Mouse (Mus musculus): ENCODE measurements around the gene Mylk2. TPM values are rescaled to one million over a fixed set of nuclear protein-coding genes. Genes with fewer than 3 reads are reported as not detected.
A peak's percentile ranks its signal among the peaks of the same experiment; 100 is the strongest.

Mylk2 gene
- total RNA-seq, 2 experiments from 2014 or later, result not detected

DNA sequence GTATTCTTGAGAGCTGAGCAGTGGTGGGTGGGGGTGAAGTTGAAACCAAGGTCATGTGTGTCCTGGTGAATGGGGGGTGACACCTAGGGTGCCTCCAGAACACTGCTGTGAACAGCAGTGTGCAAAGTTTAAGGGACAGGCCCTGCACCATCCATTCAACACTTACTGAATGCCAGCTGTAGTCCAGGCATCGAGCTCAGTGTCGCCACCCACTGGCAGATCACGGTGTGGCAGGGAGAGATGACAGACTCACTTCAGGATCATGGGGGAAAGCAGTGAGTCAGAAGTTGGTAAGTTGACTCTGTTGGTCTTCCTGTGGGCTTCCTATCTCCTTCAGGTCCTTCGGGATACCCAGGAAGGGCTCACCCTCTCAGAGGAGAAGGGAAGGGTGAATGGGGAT lies 28.7 kb downstream of the Mylk2 start:
- TF ChIP-seq CTCF (conservative IDR thresholded peaks at IDR 0.05), result peak; percentile 85
- no peak overlapping the region for H3K4me3 ChIP-seq
- H3K27ac ChIP-seq, result no peak overlapping the region
- peak in 1 of 2 experiments; percentile 51 for DNase-seq (ENCODE audit: low spot score in 2 of 2)

GRCm38 (mm10) chr2:152941106-152941505 lies 30.0 kb downstream of the Mylk2 start:
- DNase-seq (ENCODE audit: low spot score in 2 of 2), result no peak
- H3K27ac ChIP-seq, result no peak overlapping the region
- H3K4me3 ChIP-seq, result no peak overlapping the region
- TF ChIP-seq CTCF (conservative IDR thresholded peaks at IDR 0.05), result no peak

GRCm38 (mm10) chr2:152941776-152942175 lies 30.6 kb downstream of the Mylk2 start:
- no peak overlapping the region for H3K4me3 ChIP-seq
- no peak for TF ChIP-seq CTCF (conservative IDR thresholded peaks at IDR 0.05)
- no peak for DNase-seq (ENCODE audit: low spot score in 2 of 2)
- no peak overlapping the region for H3K27ac ChIP-seq

DNA sequence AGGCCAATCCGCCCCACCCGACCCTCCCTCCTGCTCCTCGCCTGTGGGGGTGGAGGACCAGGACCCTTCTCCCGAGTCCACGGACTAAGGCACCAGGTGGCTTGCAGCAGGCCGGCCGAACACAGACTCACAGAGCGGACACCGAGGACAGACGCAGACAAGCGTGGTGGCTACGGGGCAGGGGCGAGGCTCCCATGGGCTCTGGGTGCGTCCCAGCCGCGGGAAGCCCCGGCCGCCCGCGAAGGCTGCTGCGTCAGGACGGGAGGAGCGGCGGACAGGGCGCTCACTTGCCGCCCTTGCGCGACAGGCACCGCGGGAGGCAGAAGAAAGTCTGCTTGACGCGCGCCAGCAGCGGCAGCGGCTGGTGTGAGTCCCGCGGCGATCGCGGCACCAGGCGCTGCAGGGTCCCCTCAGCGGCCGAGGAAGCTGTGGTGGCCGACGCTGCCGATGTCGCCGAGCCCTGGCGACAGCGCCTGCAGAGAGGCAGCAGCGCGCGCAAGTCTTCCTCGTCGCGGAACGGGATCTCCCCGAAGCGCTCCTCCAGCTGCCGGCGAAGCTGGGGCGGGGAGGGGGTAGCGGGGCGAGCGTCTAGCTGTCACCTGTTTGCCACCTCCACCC lies 31.9 kb downstream of the Mylk2 start:
- H3K4me3 ChIP-seq, result peak overlapping the region; percentile 36
- no peak for DNase-seq (ENCODE audit: low spot score in 2 of 2)
- no peak for TF ChIP-seq CTCF (conservative IDR thresholded peaks at IDR 0.05)
- H3K27ac ChIP-seq, result no peak overlapping the region

- no peak for DNase-seq (ENCODE audit: low spot score in 2 of 2)
- Histone ChIP-seq H3K4me3 (peak overlapping the region; percentile 36), H3K27ac (no peak overlapping the region)
- TF ChIP-seq CTCF (conservative IDR thresholded peaks at IDR 0.05), result peak; percentile 50
Measured at GRCm38 (mm10) chr2:152943568-152943967, 32.4 kb downstream of the Mylk2 start.

DNA sequence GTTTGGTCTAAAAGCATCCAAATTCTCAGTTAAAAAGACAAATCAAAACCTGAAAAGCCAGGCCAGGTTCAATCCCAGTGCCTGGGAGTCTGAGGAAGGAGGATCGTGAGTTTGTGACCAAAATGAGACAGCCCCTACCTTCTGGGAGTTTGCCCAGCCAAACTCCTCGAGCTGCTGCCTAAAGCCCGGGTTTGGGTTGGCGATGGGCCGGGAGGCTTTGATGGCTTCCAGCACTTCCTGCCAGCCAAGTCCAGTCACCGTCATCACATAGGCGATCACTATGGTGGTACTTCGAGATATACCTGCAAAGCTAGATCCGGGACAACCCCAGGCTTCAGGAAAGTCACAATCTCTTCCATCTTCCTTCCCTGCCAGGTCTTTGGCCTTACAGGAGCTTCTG lies 32.9 kb downstream of the Mylk2 start:
- no peak for DNase-seq (ENCODE audit: low spot score in 2 of 2)
- H3K4me3 ChIP-seq, result no peak overlapping the region
- H3K27ac ChIP-seq, result no peak overlapping the region
- no peak for TF ChIP-seq CTCF (conservative IDR thresholded peaks at IDR 0.05)

DNA sequence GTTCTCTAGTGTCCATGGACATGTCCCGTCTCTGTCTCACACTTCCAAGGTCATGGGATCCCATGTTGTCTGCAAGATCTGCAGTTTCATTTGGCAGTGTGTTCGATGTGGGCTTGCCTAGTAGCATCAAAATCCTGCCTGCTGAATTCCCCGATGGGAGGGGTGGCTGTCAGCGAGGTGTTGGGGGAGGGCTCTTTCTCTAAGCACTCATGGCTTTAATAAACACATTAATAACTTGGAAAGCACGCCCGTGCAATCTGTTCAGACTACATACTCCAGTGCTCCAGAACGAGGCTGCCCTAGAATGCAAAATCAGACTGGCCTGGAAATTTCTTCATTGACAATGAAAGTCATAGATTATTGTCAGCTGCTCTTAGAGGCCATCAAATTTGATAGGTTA lies 35.9 kb downstream of the Mylk2 start:
- peak; percentile 60 to 81 for DNase-seq (ENCODE audit: low spot score in 2 of 2)
- Histone ChIP-seq H3K27ac (no peak overlapping the region), H3K4me3 (no peak overlapping the region)
- no peak for TF ChIP-seq CTCF (conservative IDR thresholded peaks at IDR 0.05)

DNA sequence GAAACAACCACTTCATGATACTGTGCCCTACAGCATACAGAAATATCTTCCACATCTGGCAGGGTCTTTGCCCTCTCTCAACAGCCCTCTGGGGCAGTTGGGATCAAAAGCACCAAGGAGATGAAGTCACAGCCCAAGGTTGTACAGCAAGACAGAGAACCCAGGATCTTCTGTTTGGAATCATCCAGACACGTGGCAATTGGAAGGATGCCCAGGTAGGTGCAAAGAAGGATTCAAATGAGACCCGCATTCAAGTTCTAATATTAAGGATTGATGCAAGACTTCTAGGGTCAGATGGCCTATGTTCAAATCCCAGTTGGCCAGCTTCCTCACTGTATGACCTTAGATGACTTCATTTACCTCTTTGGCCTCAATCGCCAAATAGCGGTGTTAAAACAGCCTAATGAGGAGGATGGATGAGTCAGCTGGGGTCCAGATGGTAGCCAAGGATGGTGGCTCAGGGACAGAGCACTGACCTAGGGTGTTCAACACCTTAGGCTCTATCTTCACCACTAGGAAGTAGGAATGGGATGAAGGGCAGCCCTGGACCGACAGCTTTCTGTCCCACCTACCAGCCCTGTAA lies 37.4 kb downstream of the Mylk2 start:
- DNase-seq (ENCODE audit: low spot score in 2 of 2), result no peak
- no peak overlapping the region for H3K27ac ChIP-seq
- TF ChIP-seq CTCF (conservative IDR thresholded peaks at IDR 0.05), result no peak

GRCm38 (mm10) chr2:152950358-152951064 lies 39.4 kb downstream of the Mylk2 start:
- TF ChIP-seq CTCF (conservative IDR thresholded peaks at IDR 0.05), result no peak

More for the DNA sequence above, 37.4 kb downstream of the Mylk2 start:
- no peak overlapping the region for H3K4me3 ChIP-seq

GRCm38 (mm10) chr2:152951065-152951849 lies 40.1 kb downstream of the Mylk2 start, which contains the start of gene Dusp15:
Gene Dusp15 (minus strand): TSS chr2:152951698.
- TF ChIP-seq CTCF (conservative IDR thresholded peaks at IDR 0.05), result peak; percentile 57
- DNase-seq (ENCODE audit: low spot score in 2 of 2), result peak; percentile 43 to 56
- Histone ChIP-seq H3K4me3 (peak within 1 kb of the TSS; percentile 80), H3K27ac (peak within 1 kb of the TSS; percentile 92)

More at GRCm38 (mm10) chr2:152950358-152951064, 39.4 kb downstream of the Mylk2 start:
- H3K4me3 ChIP-seq, result peak overlapping the region; percentile 80
- no peak overlapping the region for H3K27ac ChIP-seq
- DNase-seq (ENCODE audit: low spot score in 2 of 2), result no peak

GRCm38 (mm10) chr2:152951850-152952720 lies 40.9 kb downstream of the Mylk2 start:
- H3K4me3 ChIP-seq, result peak overlapping the region; percentile 80
- DNase-seq (ENCODE audit: low spot score in 2 of 2), result no peak
- TF ChIP-seq CTCF (conservative IDR thresholded peaks at IDR 0.05), result no peak
- H3K27ac ChIP-seq, result peak overlapping the region; percentile 92

DNA sequence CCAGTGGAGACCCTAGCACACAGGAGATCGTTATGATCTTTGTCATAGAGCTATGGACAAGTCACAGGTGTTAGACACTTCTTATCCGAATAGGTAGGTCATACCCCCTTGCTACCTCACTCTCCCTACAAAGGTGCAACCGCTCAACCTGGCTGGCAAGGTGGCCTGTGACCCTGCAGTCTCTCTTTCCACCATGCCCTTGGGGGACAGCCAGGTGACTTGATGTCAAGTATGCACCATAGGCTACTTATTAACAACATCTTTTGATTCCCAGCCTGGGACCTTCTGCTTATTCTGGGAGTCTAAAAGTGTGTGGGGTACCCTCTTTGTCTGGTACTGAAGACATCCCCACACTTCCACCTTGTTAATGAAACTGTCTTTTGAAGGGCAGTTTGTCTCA lies 47.0 kb downstream of the Mylk2 start:
- no peak overlapping the region for H3K4me3 ChIP-seq
- no peak for TF ChIP-seq CTCF (conservative IDR thresholded peaks at IDR 0.05)
- no peak overlapping the region for H3K27ac ChIP-seq
- DNase-seq (ENCODE audit: low spot score in 2 of 2), result no peak
